Mouse (Mus musculus) CD4-positive, CD25-positive, alpha-beta regulatory T cell, adult 2 months (primary cell): ENCODE data around the gene Sec13.

Experiments used
- DNase-seq: peaks from one replicate; pipeline ENCODE4 v3.0.0-alpha.2; 2012; ENCODE audit warnings: low read depth, low spot score

Sec13 gene

DNA sequence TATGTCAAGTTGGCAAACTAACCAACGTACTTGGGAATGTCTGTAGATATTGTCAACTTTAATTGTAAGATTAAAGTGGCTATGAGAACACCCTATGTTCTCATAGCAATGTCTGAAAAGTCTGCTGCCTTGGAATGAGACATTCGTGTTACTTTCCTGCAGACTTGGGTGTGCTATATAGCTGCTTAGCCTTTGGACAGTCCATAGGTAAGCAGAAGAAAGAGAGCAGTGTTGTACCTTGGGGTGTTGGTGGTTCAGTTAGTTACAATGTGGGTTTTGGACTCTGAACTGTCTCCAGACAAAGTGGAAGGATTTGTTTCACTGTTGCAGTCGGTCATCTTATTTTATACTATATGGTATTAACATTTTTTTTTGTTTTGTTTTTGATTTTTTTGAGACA lies 27.8 kb downstream of the Sec13 start:
- DNase-seq, result no peak

DNA sequence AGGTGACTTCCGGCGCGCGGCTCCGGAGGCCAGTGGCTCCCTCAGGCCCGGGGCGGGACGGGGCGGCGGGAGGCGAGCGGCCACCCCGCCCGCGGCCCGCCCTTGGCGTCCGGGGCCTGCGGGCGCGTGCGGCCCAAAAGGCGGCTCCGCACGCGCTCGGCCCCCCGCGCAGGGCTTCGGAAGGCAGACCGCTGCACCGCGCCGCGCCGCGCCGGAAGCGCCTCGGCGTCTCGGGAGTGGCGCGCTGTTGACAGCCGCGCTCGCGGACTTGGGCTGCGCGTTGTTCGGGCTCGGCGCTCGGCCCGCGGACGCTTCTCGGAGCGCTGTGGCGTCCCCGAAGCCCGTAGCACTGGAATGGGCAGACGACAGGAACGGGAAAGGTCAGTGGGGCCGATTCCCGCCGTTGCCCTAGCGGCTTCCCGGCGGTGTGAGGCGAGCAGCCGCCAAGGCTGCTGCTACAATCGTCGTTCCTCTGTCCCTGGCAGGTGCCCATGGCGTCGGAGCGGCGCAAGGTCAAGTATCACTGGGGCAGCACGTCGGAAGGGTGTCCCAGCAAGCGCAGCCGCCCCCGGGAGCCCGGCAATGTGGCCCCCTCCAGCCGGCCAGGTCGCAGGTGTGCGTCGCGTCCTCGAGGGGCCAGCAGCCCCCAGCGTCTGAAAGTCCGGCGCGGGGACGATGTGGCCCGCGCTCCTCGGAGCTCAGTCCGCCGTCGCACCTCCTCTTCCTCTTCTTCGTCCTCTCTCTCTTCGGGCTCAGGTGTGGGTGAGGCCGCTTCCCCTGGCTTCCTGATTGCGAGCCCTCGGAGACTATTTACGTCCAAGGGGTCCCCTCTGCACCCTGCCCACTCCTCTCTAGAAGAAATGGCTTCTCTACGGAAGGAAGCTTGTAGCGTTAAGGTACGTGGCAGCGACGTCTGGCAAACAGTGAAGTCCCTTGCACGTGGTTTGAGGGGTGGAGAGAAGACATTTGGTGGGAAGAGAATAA lies 43.0 kb downstream of the Sec13 start:
- peak; percentile 59 for DNase-seq

DNA sequence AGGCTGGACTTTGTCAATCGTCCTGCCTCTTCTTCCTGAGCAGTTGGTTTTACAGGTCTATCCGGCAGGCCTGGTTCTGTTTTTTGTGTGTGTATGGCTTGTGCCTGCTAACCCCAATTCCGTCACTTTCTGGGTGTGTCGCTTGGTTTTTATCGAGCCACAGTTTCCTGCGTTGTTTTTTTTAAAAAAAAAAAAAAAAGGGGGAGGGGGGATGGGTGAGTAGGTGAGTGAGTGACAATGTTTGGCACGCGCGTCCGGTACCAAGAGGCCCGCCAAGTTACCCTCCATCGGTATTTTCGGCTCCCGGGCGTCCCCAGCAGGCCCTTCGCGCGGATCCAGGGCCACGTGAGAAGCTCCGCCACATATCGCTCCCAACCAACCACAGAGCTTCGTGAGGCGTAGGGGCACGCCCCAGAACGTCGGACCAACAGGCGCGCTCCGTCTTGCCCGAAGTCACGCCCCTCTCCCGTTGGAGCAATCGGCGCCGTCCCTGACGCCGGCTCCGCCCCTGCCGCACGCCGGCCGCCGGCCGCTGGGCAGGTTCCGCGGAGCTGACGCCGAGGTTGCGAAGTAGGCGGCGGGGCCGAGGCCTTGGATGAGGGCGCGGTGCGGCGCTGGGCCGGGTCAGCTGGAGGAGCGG lies 43.8 kb downstream of the Sec13 start, which contains the start of gene Tatdn2:
TSS of gene Tatdn2 (plus strand) at position 469 of the 640 bp plus-strand sequence.
- peak; percentile 99 for DNase-seq

DNA sequence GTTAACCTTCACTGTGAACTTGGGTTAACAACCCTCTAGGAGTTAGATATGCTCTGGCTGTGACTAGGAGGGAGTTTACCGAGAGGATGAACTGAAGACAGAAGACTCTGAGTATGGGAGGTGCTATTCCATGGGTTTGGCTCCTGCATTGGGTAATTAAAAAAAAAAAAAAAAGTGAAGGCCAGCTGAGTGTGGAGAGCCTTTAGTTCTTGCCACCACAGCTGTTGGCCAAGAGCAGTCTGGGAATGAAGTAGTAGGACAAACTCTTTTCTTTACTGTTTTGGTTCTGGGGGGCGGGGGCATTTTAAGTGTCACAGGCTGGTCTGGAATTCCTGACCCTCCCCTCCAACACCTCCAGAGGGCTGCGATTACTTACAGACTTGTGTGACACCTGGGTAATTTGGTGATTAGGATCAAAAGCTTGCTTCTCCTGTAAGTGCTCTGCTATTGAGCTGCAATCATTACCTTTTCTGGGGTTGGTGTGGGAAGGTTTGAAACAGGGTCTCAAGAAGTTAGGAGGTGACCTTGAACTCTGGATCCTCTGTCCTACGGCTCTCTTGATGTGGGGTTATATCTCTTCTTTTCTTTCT lies 44.7 kb downstream of the Sec13 start:
- DNase-seq, result no peak

DNA sequence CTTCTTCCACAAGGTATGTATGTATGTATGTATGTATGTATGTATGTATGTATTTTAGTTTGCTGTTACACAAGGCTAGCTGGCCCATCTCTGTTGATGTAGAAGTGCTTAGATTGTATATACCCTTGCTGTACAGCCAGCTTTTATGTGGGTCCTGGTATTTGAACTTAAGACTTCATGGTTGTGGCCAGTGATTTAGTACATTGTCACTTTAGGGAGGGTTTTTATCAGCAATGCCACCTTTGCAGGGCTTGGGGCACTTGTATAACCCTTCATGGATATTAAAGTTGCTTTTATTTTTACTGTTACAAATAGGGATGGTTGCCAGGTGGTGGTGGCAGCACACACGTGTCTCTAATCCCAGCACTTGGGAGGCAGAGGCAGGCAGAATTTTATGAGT lies 45.3 kb downstream of the Sec13 start:
- DNase-seq, result no peak

DNA sequence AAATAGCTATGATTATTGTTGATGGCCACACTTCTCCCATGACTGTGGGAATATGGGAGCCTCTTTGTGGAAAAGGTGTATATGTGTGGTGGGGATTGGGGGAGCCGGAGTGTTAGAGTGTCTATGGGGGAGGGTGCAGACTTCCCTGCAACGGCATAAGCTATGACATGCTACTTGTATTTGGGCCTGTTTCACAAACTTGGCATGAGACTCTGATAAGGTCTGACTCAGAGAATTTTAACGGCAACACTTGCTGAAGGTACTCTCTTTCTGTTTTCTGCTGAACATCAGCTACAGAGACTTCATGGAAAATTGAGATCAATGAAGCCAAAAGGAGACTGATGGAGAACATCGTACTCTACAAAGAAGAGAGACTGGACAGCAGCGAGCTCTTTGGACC lies 47.2 kb downstream of the Sec13 start:
- no peak for DNase-seq

DNA sequence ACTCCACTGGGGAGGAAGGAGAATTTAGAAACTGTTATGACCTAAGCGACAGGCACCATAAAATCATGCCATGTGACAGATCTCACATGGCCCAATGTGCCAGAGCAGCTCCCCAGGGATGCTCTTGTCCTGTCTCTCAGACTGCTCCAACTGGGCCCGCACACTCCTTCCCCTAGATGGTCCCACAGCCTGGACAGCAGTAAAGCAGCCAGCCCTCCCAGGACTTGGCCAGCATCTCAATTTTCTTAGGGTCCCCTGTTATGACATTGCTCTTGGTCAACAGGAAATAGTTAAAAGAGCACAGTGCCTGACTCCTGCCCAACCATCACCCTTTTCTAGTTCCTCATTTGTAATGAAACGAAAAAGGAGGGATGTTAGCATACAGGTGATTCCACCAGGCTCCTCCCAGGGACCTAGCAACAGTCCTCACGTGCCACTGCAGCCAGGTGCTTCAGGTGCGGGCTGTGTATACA lies 47.8 kb downstream of the Sec13 start:
- no peak for DNase-seq

DNA sequence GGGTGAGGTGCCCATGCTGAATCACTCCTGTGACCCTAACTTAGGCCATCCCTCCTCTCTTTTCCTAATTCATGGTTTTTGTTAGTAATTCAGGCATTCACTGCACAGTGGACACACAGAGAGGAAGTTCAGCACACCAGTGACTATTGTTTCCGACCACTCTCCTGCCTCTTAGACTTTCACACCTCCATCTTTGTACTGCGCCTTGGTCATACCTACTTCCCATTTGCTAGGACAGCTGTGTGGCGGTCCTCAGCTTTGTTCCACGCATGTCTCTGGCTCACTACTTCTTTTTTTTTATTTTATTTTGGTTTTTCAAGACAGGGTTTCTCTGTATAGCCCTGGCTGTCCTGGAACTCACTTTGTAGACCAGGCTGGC lies 49.5 kb downstream of the Sec13 start:
- DNase-seq, result no peak

DNA sequence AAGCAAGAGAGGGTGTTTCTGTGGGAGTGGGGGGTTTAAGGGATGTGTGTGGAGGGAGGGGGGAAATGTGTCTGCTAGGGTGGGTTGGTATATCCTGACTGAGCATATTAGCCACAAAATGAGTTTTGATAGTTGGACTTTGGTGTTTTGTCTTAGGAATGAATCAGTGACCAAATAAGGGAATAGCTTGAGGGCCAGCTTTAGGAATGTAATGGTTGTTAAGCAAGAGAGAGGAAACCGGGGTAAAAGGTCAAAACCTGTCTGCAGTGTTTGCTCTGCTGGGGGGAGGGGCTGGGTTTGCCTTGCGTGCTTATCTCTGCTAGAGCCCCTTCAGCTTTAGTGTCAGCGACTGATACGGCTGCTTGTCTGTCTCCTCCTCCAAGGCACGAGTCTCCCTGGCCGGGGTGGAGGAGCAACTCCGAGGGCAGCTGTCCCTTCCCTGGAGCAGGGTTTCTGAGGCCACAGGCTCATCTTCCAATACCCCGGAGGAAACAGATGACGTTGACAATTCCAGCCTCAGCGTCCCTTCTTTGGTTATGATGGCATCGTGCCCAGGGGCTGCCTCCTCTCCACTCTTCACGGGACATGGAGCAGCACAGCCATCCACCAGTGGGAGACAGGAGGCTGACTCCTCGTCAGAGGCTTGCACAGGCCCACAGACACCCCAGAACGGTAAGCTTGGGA lies 50.0 kb downstream of the Sec13 start:
- peak; percentile 66 for DNase-seq

DNA sequence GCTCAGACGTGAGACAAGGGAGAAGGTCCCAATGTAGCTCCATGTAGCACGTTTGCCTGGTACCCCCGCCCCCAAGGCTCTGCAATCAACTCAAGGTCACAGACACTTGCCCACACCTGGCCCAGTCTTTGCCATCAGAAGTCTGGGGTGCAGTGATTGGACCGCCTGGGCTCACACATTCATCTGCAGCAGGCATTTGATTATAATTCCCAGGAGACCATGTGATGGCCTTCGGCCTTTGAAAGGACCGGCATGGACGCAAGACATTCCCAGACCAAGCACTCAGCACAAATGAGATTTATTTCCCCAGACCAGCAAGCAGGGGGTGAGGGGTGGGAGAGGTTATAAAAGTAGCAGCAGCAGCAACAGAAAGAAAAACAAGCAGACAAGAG lies 50.5 kb downstream of the Sec13 start:
- no peak for DNase-seq

DNA sequence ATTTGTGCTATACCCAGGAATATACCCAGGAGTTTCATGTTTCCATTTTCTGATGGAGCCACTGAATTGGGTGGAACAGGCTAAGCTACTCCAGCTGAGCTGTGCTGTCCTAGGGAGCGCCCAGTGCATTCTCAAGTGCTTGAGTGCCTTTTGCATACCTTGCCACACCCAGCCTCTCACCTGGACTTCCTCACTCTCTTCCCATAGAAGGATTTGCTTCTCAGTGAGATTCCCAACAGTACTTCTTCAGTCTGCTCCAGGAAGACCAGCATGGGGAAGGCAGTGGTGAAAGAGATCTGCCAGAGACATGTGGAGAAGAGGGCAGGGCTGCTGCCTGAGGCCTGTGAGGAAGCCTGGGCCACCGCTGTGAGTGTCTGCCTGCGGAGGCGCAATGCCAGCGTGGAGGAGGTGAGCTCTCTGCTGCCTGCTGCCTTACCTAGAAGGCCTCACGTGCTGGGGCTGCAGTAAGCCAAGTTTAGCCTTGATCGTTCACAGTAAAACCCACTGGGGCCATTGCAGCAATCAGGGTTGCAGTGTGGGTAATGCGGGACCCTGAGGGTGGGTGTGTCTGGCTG lies 53.9 kb downstream of the Sec13 start:
- no peak for DNase-seq

DNA sequence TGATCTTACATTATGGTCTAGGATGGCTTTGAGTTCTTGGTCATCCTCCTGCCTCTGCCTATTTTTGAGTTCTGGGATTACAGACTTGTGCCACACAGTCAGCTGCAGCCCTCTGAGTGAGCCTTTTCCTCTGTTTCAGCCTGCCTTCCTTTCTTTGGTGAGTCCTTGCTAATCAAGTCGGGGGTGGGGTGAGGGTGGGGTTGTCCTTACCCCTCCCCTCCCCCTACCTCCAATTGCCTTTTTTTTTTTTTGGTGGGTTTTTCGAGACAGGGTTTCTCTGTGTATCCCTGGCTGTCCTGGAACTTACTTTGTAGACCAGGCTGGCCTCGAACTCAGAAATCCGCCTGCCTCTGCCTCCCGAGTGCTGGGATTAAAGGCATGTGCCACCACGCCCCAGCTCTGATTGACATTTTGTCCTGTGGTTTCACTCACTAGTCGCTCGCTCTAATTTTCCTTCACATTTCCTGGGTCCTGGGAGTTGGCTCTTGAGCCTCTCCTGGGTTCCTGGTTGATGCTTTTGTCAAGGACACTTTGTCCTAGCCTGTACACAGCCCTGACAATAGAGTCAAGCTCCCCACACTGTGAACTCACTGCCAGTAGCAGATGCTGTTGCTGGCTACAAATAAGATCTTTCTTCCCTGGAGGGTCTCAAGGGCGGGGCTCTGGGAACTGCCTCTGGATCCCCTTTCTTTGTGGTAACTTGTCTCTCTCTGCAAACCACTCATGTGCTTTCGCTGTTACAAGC lies 57.3 kb downstream of the Sec13 start:
- DNase-seq, result no peak

DNA sequence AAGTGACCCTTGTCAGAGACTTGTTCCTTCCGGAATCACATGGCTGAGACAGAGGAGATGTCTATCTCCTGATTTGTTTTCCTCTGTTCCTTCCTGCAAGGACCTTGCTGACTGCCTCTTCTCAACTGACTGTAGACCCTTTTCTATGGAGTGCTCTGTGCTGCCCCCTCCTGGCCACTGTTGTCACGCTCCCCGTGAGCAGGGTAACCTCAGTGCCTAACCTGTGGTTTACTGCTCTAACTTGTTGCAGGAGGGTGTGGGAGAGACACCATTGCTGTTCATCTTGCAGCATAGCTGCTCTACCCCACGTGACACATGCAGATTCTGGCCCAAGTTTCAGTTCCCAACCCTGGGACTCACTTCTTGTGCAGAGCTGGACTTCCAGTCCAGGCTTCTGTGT lies 59.3 kb downstream of the Sec13 start:
- DNase-seq, result peak; percentile 91

DNA sequence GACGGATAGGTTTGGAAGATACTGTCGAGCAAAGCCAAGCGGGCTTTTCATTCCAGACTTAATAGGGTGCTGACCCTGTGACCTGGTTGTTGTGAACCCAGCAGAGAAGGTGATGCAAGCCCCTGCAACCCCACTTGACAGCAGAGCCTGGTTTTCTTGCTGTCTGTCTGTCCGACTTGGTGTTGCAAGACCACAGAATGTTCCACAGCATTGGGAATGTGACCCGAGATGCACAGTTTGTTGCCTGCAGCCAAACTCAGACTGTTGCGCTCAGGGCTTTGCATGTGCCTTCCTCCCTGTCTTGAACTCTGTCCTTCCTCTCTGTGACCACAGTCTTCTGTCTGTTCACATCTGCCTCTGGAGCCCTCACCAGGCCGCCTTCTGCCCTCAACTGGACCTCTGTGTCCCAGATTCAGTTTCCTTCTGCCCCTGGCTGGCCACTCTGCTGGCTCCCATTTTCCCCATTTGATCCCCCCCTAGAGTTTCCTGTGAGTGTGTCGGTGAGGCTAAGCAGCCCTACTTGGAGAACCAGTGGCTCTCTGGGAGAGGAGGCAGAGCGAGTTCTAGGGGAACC lies 60.5 kb downstream of the Sec13 start:
- DNase-seq, result no peak

DNA sequence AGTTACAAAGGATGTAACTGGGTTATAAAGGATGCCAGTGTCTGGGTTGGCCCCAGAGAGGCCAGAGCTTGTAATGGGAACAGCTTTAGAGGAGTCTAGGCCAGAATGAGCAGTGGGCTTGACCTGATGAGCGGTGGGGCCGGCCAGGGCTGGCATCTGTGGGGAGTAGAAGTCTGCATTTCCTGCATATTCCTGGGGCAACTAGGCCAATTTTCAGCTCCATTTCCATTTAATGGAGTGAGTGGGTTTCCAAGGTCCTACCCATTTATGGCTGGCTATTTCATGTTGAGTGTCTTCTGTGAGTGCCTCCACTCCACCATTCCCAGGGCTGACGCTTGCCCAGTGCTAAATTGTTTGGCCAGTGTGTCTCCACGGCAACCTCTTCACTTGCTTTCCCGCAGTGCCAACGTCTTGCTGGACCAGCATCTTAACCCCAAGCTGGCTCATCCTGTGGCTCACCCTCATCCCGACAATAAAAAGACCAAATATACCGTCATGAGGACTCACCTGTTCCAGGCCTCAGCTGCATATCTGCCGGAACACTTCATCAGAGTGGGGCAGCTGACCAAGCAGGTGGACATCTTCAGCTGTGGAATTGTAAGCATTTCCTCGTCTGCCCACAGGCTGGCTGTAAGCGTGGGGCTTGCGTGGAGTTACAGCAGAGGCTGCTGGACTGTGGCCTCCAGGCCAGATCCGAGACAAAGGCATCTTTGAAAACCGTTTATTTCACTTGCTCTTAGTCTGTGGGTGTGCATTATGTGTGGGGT lies 62.1 kb downstream of the Sec13 start:
- no peak for DNase-seq
